Mouse (Mus musculus) hindbrain, embryonic 14.5 days (tissue): ENCODE data around the gene Gorasp1. TPM values are rescaled to one million over a fixed set of nuclear protein-coding genes. Genes with fewer than 3 reads are reported as not detected.

ENCODE experiments used
- ATAC-seq: fragments of 200-750 bp; cut with Nextera tagmentation; 2 replicates; pipeline ENCODE4 v1.8.0; 2017; ENCODE audit warnings: moderate number of reproducible peaks, mild to moderate bottlenecking, moderate TSS enrichment, moderate library complexity; ENCODE audit not compliant: low FRiP score
- DNase-seq: peaks from one replicate; pipeline ENCODE4 v3.0.0-alpha.2; 2015; ENCODE audit warnings: low spot score
- H3K27ac ChIP-seq: fragments of 300-500 bp; sonication (generic); 2 replicates; pipeline ENCODE4 v1.5.1; 2014; ENCODE audit warnings: mild to moderate bottlenecking, moderate library complexity
- H3K27me3 ChIP-seq: fragments of 300-500 bp; sonication (generic); 2 replicates; pipeline ENCODE4 v1.6.1; 2014; ENCODE audit warnings: mild to moderate bottlenecking, low read length, mixed read lengths; ENCODE audit not compliant: control insufficient read depth, insufficient read depth
- H3K36me3 ChIP-seq: fragments of 300-500 bp; sonication (generic); replicated peaks from 2 replicates; pipeline ENCODE4 v1.6.1; 2014; ENCODE audit not compliant: control insufficient read depth, insufficient read depth
- H3K4me1 ChIP-seq: fragments of 300-500 bp; sonication (generic); replicated peaks from 2 replicates; pipeline ENCODE4 v1.6.1; 2014; ENCODE audit warnings: antibody characterized with exemption, low read length, mixed read lengths; ENCODE audit not compliant: control insufficient read depth, insufficient read depth
- H3K4me2 ChIP-seq: fragments of 300-500 bp; sonication (generic); replicated peaks from 2 replicates; pipeline ENCODE4 v1.6.1; 2014; ENCODE audit warnings: mild to moderate bottlenecking, moderate library complexity
- H3K4me3 ChIP-seq: fragments of 300-500 bp; sonication (generic); replicated peaks from 2 replicates; pipeline ENCODE4 v1.5.1; 2014; ENCODE audit warnings: mild to moderate bottlenecking, low read length
- H3K9ac ChIP-seq: fragments of 300-500 bp; sonication (generic); 2 replicates; pipeline ENCODE4 v1.6.1; 2014
- H3K9me3 ChIP-seq: fragments of 300-500 bp; sonication (generic); 2 replicates; pipeline ENCODE4 v1.6.1; 2016; ENCODE audit warnings: low read length; ENCODE audit not compliant: control insufficient read depth
- WGBS: fragments of 180-500 bp; shearing (Covaris S2); extraction: QIAGEN DNeasy Blood & Tissue Kit; methylation state at CpG from one replicate; pipeline ENCODE4 v1.1.7; 2014; 5-methylcytosine and 5-hydroxymethylcytosine counted together
- polyA plus RNA-seq: library from polyadenylated mRNA; unstranded; fragments of >200 nt; fragmentation: Nextera tagmentation; extraction: Ambion mirVana; gene quantifications from 2 replicates; pipeline ENCODE4 v1.2.1, GENCODE M21; 2014

The Gorasp1 gene
- polyA plus RNA-seq, 1 experiment from 2014 or later = 24.3 TPM

- Histone ChIP-seq H3K9me3 (no peaks in the 10 kb centered on the region), H3K36me3 (peaks cover 96% of the 10 kb centered on the region), H3K4me1 (no peaks in the 10 kb centered on the region), H3K9ac (no peak overlapping the region), H3K4me3 (no peak overlapping the region), H3K4me2 (no peak overlapping the region), H3K27me3 (no peaks in the 10 kb centered on the region), H3K27ac (no peak overlapping the region)
- DNase-seq (no peak), ATAC-seq (no peak)
- WGBS = 87% methylated on average over 1 of the region's 1 CpGs
Observed at GRCm38 (mm10) chr9:119919858-119920257, 17.5 kb downstream of the Gorasp1 start.

- Histone ChIP-seq H3K36me3 (peaks cover 98% of the 10 kb centered on the region), H3K4me2 (no peak overlapping the region), H3K9me3 (no peaks in the 10 kb centered on the region), H3K4me1 (no peaks in the 10 kb centered on the region), H3K27ac (no peak overlapping the region), H3K4me3 (no peak overlapping the region), H3K9ac (no peak overlapping the region), H3K27me3 (no peaks in the 10 kb centered on the region)
- 78% methylated on average over 13 of the region's 13 CpGs for WGBS
- ATAC-seq = no peak
- peak; percentile 46 for DNase-seq
Observed at GRCm38 (mm10) chr9:119913087-119913838, 24.1 kb downstream of the Gorasp1 start.

- H3K4me3 ChIP-seq = no peak overlapping the region
- no peaks in the 10 kb centered on the region for H3K27me3 ChIP-seq
- DNase-seq (no peak), ATAC-seq (no peak)
- no peak overlapping the region for H3K27ac ChIP-seq
- H3K36me3 ChIP-seq = peaks cover 96% of the 10 kb centered on the region
- no peak overlapping the region for H3K9ac ChIP-seq
- no peaks in the 10 kb centered on the region for H3K4me1 ChIP-seq
- no peaks in the 10 kb centered on the region for H3K9me3 ChIP-seq
- H3K4me2 ChIP-seq = no peak overlapping the region
- WGBS = 92% methylated on average over 2 of the region's 3 CpGs
Observed at GRCm38 (mm10) chr9:119909931-119910330, 27.4 kb downstream of the Gorasp1 start.

- Histone ChIP-seq H3K36me3 (peaks cover 96% of the 10 kb centered on the region), H3K9me3 (no peaks in the 10 kb centered on the region), H3K9ac (no peak overlapping the region), H3K27ac (no peak overlapping the region), H3K27me3 (no peaks in the 10 kb centered on the region), H3K4me2 (no peak overlapping the region), H3K4me3 (no peak overlapping the region), H3K4me1 (no peaks in the 10 kb centered on the region)
- no peak for DNase-seq
- WGBS = 98% methylated on average over 3 of the region's 3 CpGs
- no peak for ATAC-seq
Observed at GRCm38 (mm10) chr9:119908708-119909107, 28.7 kb downstream of the Gorasp1 start.

DNA sequence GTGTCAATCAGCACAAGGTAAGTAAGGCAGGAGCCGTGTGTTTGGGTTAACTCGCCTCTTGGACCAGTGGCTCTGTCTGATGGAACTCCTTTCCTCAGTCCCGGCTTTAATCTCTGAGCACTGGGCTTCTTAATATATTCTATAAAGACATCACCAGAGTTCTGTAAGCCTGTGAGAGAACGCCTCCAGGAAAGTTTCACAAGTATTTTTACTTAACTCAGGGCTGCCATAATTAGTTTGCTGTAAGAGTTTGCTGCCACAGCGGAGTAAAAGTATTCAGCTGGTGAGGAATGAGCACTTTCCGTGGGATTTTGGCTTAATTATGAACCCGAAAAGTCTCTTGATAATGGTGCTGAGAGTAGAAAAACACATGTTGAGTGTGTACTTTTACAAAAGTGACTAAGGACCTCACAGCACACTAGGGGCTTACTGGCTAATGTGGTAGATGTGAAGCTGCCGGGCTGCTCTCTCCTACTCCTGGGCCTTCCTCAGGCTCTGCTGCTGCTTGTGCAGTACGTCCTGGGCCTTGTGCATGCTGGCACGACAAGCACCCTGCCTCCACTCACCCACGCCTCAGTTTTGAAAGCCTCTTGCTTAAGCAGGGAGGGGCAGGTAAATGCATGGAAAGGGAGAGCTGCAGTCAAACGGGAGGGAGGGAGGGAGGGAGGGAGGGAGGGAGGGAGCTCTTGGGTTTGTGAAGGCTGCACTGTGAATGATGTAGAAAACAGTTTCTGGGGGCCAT lies 34.8 kb downstream of the Gorasp1 start:
- ATAC-seq (no peak), DNase-seq (no peak)
- H3K27me3 ChIP-seq = no peaks in the 10 kb centered on the region
- no peak overlapping the region for H3K4me2 ChIP-seq
- no peak overlapping the region for H3K4me3 ChIP-seq
- H3K36me3 ChIP-seq = peaks cover 49% of the 10 kb centered on the region
- WGBS = 88% methylated on average over 12 of the region's 12 CpGs
- H3K27ac ChIP-seq = no peak overlapping the region
- H3K4me1 ChIP-seq = no peaks in the 10 kb centered on the region
- H3K9ac ChIP-seq = no peak overlapping the region
- no peaks in the 10 kb centered on the region for H3K9me3 ChIP-seq

DNA sequence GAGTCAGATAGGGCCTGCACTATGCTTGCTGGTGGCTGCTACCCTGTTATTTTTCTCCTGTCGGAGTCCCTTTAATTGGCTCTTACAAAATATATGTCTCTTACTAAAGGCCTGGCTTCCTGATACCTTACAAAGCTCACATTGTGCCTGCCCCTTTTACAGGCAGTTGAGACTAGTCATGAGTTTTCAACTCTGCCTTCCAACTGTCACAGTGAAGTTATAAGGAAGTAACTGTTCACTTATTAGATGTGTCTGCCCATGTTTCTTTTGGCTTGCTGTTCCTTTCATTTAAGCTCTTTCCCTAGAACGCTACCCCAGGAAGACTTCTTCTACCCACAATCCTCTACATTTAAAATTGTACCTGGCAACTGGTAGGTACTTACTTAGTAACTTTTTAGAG lies 37.9 kb downstream of the Gorasp1 start:
- WGBS = 95% methylated on average over 2 of the region's 2 CpGs
- no peak for ATAC-seq
- H3K9me3 ChIP-seq = no peaks in the 10 kb centered on the region
- no peak overlapping the region for H3K4me3 ChIP-seq
- no peak for DNase-seq
- H3K27me3 ChIP-seq = no peaks in the 10 kb centered on the region
- H3K4me1 ChIP-seq = peaks cover 7% of the 10 kb centered on the region
- no peak overlapping the region for H3K27ac ChIP-seq
- H3K4me2 ChIP-seq = no peak overlapping the region
- H3K9ac ChIP-seq = no peak overlapping the region
- H3K36me3 ChIP-seq = peaks cover 19% of the 10 kb centered on the region

GRCm38 (mm10) chr9:119895040-119895721 lies 42.2 kb downstream of the Gorasp1 start:
- ATAC-seq (peak; percentile 77; the same call in 1 of the 2 replicates), DNase-seq (no peak)
- WGBS = 2% methylated on average over 32 of the region's 71 CpGs

DNA sequence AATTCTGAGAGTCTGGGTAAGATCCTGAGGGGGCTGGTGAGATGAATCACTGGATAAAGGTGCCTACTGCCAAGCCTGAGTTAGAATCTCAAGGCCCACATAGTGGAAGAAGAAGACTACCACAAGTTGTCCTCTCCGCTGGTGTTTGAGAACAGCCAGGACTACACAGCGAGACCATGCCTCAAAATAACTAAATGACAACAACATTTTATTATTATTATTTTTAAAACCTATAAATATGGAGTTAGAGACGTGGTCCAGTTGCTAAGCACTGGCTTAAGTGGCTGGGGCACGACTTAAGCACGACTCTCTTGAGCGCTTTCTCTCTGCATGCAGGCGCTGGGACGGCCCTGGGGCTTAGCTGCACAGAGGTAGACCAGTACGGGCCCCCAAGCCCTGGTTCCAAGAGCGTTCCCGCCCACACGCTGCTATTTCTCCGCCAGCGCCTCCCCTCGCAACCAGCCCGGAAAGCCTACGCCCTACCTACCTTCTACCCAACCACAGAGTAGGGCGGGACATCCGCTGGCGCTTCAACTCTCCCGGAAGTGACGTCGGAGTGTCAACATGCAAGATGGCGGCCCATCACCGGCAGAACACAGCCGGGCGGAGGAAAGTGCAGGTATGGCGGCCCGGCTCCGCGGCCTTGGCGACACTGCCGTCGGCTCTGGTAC lies 42.9 kb downstream of the Gorasp1 start, which contains the start of gene Wdr48:
TSS of gene Wdr48 (plus strand) at position 540 of the 671 bp plus-strand sequence.
- Histone ChIP-seq H3K4me1 (peaks cover 12% of the 10 kb centered on the region), H3K9me3 (no peaks in the 10 kb centered on the region), H3K36me3 (no peaks in the 10 kb centered on the region), H3K27me3 (0 out of 2 replicates have a peak, but pooled peaks cover 6% of the 10 kb centered on the region), H3K27ac (peak within 1 kb of the TSS; percentile 86), H3K4me3 (peak within 1 kb of the TSS; percentile 85), H3K4me2 (peak within 1 kb of the TSS; percentile 89), H3K9ac (peak within 1 kb of the TSS; percentile 80)
- WGBS = 5% methylated on average over 34 of the region's 34 CpGs
- DNase-seq (peak; percentile 99), ATAC-seq (peak; percentile 99)

More at GRCm38 (mm10) chr9:119895040-119895721, 42.2 kb downstream of the Gorasp1 start:
- peak overlapping the region; percentile 80 for H3K9ac ChIP-seq
- peak overlapping the region; percentile 89 for H3K4me2 ChIP-seq
- peaks cover 12% of the 10 kb centered on the region for H3K4me1 ChIP-seq
- peak overlapping the region; percentile 86 for H3K27ac ChIP-seq
- no peaks in the 10 kb centered on the region for H3K9me3 ChIP-seq
- 0 out of 2 replicates have a peak, but pooled peaks cover 4% of the 10 kb centered on the region for H3K27me3 ChIP-seq
- peak overlapping the region; percentile 85 for H3K4me3 ChIP-seq
- H3K36me3 ChIP-seq = no peaks in the 10 kb centered on the region
